Mouse (Mus musculus) c-Kit-negative CD71-positive TER-119-positive erythroid progenitor cells, embryonic 14.5 days (primary cell): ENCODE measurements around the gene Ifitm3.

Experiments
- DNase-seq: peaks from one replicate; pipeline ENCODE4 v3.0.0-alpha.2; 2013; ENCODE audit warnings: low read depth, low spot score

Ifitm3 gene

DNA sequence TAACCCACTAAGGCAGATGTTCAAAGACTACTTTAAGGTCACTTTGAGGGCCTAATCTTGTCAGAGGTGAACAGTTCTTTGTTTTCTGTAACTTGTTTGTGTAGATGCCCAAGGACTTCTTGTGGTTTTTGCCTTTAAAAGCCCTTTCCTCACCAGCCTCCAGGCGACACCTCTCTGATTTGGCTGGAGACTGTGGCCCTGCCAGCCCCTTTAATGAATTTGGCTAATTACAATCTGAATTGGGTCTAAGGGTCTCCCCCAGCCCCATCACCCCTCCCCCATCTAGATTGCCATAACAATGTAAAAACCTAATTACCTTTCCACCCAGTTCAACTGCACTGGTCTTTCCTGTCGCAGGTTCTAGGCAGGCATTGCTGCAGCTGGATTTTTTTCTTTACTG is 47.8 kb downstream of the Ifitm3 start:
- no peak for DNase-seq

DNA sequence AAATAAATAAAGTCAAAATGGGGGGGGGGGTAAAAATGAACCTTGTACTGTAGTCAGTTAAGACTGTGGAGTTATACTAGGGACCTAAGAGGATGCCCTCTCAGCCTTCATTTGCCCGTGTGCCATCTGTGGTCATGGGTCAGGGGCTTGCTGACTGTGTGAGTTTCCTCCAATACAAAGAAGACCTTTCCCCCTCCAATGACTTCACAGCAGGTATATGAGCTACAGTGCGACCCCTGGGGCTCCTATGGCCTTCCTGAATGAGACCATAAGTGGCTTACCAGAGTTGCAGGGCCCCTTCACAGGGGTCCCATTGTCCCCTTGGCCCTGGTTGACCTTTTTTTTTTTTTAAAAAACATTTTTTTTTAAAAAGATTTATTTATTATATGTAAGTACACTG is 49.2 kb downstream of the Ifitm3 start:
- DNase-seq: no peak

DNA sequence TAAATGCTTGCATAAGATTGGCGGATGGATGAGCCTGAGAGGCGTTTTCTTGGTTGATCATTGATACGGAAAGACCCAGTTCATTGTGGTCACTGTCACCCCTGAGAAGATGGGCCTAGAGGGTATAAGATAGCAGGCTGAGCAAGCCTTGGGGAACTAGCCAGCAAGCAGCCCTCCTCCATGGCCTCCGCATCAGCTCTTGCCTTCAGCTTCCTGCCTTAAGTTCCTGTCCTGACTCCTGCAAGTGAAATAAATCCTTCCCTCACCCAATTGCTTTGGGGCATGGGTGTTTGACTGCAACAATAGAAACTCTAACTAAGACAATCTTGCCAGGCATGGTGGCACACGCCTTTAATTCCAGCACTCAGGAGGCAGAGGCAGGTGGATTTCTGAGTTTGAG is 50.5 kb downstream of the Ifitm3 start:
- DNase-seq: no peak
